Mouse (Mus musculus) lung, postnatal 0 days (tissue): ENCODE results near the gene Atp5g1. TPM values are rescaled to one million over a fixed set of nuclear protein-coding genes. Genes with fewer than 3 reads are reported as not detected.

Source experiments
- ATAC-seq: fragments of 200-750 bp; cut with Nextera tagmentation; 2 replicates; pipeline ENCODE4 v1.8.0; 2017; ENCODE audit warnings: moderate library complexity
- DNase-seq: peaks from one replicate; pipeline ENCODE4 v3.0.0-alpha.2; 2016; ENCODE audit warnings: low spot score
- H3K27ac ChIP-seq: fragments of 300-500 bp; sonication (generic); 2 replicates; pipeline ENCODE4 v1.5.1; 2014; ENCODE audit warnings: antibody characterized with exemption, mild to moderate bottlenecking, low read length, mixed read lengths
- H3K27me3 ChIP-seq: fragments of 300-500 bp; sonication (generic); replicated peaks from 2 replicates; pipeline ENCODE4 v1.6.1; 2014; ENCODE audit warnings: low read length, mixed read lengths; ENCODE audit not compliant: insufficient read depth
- H3K36me3 ChIP-seq: fragments of 300-500 bp; sonication (generic); 2 replicates; pipeline ENCODE4 v1.6.1; 2014; ENCODE audit warnings: low read length, mixed read lengths; ENCODE audit not compliant: insufficient read depth
- H3K4me1 ChIP-seq: fragments of 300-500 bp; sonication (generic); 2 replicates; pipeline ENCODE4 v1.6.1; 2014; ENCODE audit warnings: antibody characterized with exemption, low read depth, low read length, mixed read lengths; ENCODE audit not compliant: insufficient read depth
- H3K4me2 ChIP-seq: fragments of 300-500 bp; sonication (generic); replicated peaks from 2 replicates; pipeline ENCODE4 v1.6.1; 2014; ENCODE audit warnings: low read depth, mild to moderate bottlenecking, low read length, moderate library complexity, mixed read lengths
- H3K4me3 ChIP-seq: fragments of 300-500 bp; sonication (generic); 2 replicates; pipeline ENCODE4 v1.5.1; 2014; ENCODE audit warnings: low read depth, low read length
- H3K9ac ChIP-seq: fragments of 300-500 bp; sonication (generic); replicated peaks from 2 replicates; pipeline ENCODE4 v1.6.1; 2014; ENCODE audit warnings: low read depth, mild to moderate bottlenecking
- H3K9me3 ChIP-seq: fragments of 300-500 bp; sonication (generic); 2 replicates; pipeline ENCODE4 v1.6.1; 2016; ENCODE audit warnings: low read length, mixed read lengths
- CTCF ChIP-seq: IDR thresholded peaks from 2 replicates; pipeline ENCODE4 v1.5.1; 2016; ENCODE audit warnings: antibody characterized with exemption, mild to moderate bottlenecking
- EP300 ChIP-seq: IDR thresholded peaks from 2 replicates; pipeline ENCODE4 v1.6.1; 2016; ENCODE audit warnings: antibody characterized with exemption, mild to moderate bottlenecking, control low read depth
- WGBS: fragments of 180-500 bp; shearing (Covaris S2); extraction: QIAGEN DNeasy Blood & Tissue Kit; methylation state at CpG from one replicate; pipeline ENCODE4 v1.1.7; 2014; 5-methylcytosine and 5-hydroxymethylcytosine counted together
- polyA plus RNA-seq: library from polyadenylated mRNA; unstranded; fragments of >200 nt; fragmentation: Nextera tagmentation; extraction: Ambion mirVana; gene quantifications from 2 replicates; pipeline ENCODE4 v1.2.1, GENCODE M21; 2015

The Atp5g1 gene
- polyA plus RNA-seq, 1 experiment from 2014 or later: 382 TPM

DNA sequence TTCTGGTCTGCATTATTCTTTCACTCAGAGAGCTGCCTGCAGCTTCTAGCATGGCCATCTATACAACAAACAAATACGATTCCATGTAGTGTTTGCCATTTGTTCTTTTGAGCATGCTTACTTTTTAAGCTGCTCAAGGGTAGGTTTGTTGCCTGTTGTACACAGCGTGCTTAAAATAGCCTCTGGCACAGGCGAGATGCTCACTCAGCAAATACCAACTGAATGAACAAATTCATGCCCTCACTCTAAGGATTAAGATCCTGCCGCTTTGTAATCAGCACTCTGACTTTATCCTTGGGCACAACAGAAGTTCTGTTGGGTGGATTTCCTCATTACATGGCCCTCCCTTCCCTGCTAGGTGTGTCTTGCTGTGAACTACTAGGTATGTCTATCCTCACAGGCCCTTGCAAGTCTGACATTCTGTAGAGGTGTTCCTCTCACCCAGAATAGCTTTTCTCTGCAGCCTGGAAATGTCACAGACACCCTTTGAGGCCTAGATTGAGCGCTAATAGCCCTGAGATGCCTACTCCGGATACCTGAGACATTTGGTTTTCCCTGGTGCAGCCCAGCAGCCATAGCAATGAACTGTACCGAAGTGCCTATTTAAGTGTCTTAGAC lies 17.3 kb upstream of the Atp5g1 start:
- Histone ChIP-seq H3K4me2 (no peak overlapping the region), H3K27ac (no peak overlapping the region), H3K9me3 (no peaks in the 10 kb centered on the region), H3K4me1 (no peaks in the 10 kb centered on the region), H3K4me3 (no peak overlapping the region), H3K27me3 (no peaks in the 10 kb centered on the region), H3K36me3 (no peaks in the 10 kb centered on the region), H3K9ac (no peak overlapping the region)
- TF ChIP-seq CTCF (no peak), EP300 (no peak)
- WGBS: 39% methylated on average over 7 of the region's 7 CpGs
- no peak for DNase-seq
- no peak for ATAC-seq

DNA sequence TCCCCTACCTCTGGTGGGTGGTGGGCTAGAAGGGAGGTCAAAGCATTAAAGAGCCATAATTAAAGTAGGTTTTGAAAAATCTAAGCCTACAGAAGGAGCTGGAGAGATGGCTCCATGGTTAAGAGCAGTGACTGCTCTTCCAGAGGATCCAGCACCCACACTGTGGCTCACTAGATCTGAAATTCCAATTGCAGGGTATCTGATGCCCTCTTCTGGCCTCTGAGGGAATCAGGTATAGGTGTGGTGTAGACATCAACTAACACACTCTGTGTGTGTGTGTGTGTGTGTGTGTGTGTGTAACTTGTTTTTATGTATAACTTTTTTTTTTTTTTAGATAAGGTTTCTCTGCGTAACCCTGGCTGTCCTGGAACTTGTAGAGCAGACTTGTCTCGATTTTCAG lies 15.6 kb upstream of the Atp5g1 start:
- WGBS: 56% methylated on average over 2 of the region's 2 CpGs
- no peak overlapping the region for H3K27ac ChIP-seq
- no peaks in the 10 kb centered on the region for H3K36me3 ChIP-seq
- TF ChIP-seq CTCF (peak; percentile 67), EP300 (no peak)
- no peaks in the 10 kb centered on the region for H3K4me1 ChIP-seq
- DNase-seq (peak; percentile 15), ATAC-seq (no peak)
- no peaks in the 10 kb centered on the region for H3K27me3 ChIP-seq
- H3K9ac ChIP-seq: no peak overlapping the region
- H3K4me2 ChIP-seq: no peak overlapping the region
- no peak overlapping the region for H3K4me3 ChIP-seq
- no peaks in the 10 kb centered on the region for H3K9me3 ChIP-seq

- no peaks in the 10 kb centered on the region for H3K4me1 ChIP-seq
- no peak for DNase-seq
- no peaks in the 10 kb centered on the region for H3K36me3 ChIP-seq
- ATAC-seq: no peak
- H3K9ac ChIP-seq: no peak overlapping the region
- H3K4me3 ChIP-seq: no peak overlapping the region
- 89% methylated on average over 6 of the region's 6 CpGs for WGBS
- H3K4me2 ChIP-seq: no peak overlapping the region
- no peaks in the 10 kb centered on the region for H3K27me3 ChIP-seq
- H3K27ac ChIP-seq: no peak overlapping the region
- TF ChIP-seq CTCF (no peak), EP300 (no peak)
- no peaks in the 10 kb centered on the region for H3K9me3 ChIP-seq
These were observed 12.5 kb upstream of the Atp5g1 start for GRCm38 (mm10) chr11:96087981-96088380.

- peak; percentile 34 for DNase-seq
- no peaks in the 10 kb centered on the region for H3K27me3 ChIP-seq
- peak; percentile 14; the same call in 1 of the 2 replicates for ATAC-seq
- H3K4me2 ChIP-seq: no peak overlapping the region
- whole genome bisulfite sequencing: 45% methylated on average over 3 of the region's 3 CpGs
- no peak overlapping the region for H3K9ac ChIP-seq
- TF ChIP-seq EP300 (no peak), CTCF (no peak)
- no peak overlapping the region for H3K4me3 ChIP-seq
- H3K9me3 ChIP-seq: no peaks in the 10 kb centered on the region
- H3K36me3 ChIP-seq: no peaks in the 10 kb centered on the region
- H3K27ac ChIP-seq: no peak overlapping the region
- no peaks in the 10 kb centered on the region for H3K4me1 ChIP-seq
These were observed 7.2 kb upstream of the Atp5g1 start for GRCm38 (mm10) chr11:96082682-96083081.

- H3K36me3 ChIP-seq: no peaks in the 10 kb centered on the region
- H3K27ac ChIP-seq: no peak overlapping the region
- DNase-seq (no peak), ATAC-seq (no peak)
- H3K4me3 ChIP-seq: no peak overlapping the region
- TF ChIP-seq CTCF (no peak), EP300 (no peak)
- no peaks in the 10 kb centered on the region for H3K27me3 ChIP-seq
- H3K4me1 ChIP-seq: peaks cover 5% of the 10 kb centered on the region; the same call in 1 of the 2 replicates
- no peak overlapping the region for H3K4me2 ChIP-seq
- H3K9me3 ChIP-seq: no peaks in the 10 kb centered on the region
- H3K9ac ChIP-seq: no peak overlapping the region
- WGBS: 65% methylated on average over 5 of the region's 5 CpGs
These were observed 5.3 kb upstream of the Atp5g1 start for GRCm38 (mm10) chr11:96080736-96081135.

DNA sequence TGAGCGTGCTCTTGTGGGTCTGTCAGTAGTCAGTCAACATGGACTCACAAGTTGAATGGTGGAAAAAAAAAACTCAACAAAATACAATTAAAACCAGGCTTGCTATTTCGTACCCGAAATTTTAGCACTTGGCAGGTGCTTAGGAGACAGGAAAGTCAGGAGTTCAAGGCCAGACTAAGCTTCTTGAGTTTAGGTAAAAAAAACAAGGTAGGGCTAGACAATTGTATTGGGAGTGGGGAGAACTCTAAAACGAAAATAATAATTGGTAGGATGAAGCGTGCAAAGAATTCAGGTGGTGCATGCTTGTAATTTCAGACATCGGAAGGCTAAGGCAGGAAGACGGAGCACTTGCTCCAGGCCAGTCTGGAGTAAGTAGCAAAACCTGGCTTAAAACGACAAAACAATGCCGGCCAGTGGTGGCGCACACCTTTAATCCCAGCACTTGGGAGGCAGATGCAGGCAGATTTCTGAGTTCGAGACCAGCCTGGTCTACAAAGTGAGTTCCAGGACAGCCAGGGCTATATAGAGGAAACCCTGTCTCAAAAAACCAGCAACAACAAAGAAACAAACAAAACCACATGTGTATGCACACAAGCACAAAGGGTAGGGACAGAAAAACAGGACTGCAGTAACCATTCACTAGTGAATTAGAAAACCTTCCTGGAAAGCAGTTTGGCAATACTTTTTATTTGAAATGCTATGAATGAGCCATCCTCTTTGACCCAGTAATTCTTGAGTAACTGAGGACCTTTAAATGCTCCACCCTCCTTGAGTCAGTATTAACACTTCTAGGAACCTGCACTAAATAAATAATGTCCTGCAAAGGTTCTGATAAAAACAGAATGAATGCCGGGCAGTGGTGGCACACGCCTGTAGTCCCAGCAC lies 993 bp upstream of the Atp5g1 start:
- H3K9me3 ChIP-seq: no peaks in the 10 kb centered on the region
- H3K27ac ChIP-seq: peak overlapping the region; percentile 51; the same call in 1 of the 2 replicates
- ATAC-seq (no peak), DNase-seq (peak; percentile 81)
- H3K9ac ChIP-seq: no peak overlapping the region
- WGBS: 61% methylated on average over 13 of the region's 13 CpGs
- no peak for TF ChIP-seq CTCF
- no peak for TF ChIP-seq EP300
- peak overlapping the region; percentile 19; the same call in 1 of the 2 replicates for H3K4me3 ChIP-seq
- no peaks in the 10 kb centered on the region; the same call in 1 of the 2 replicates for H3K36me3 ChIP-seq
- peak overlapping the region; percentile 44 for H3K4me2 ChIP-seq
- no peaks in the 10 kb centered on the region for H3K27me3 ChIP-seq
- H3K4me1 ChIP-seq: peaks cover 13% of the 10 kb centered on the region; the same call in 1 of the 2 replicates
